Mouse (Mus musculus) spleen, postnatal 14 days (tissue): Measurements from ENCODE around the gene Klhl22.
"Not testable (repeated sequence)": the region's sequence is repeated elsewhere in the genome, so short reads cannot be mapped to it uniquely, and the experiment has no call there.

Experiments used
- DNase-seq, 2 experiments: peaks; one replicate each; pipeline ENCODE4 v3.0.0; 2021 to 2022; ENCODE audit warnings: low spot score in 2 of 2

Klhl22 gene

DNA sequence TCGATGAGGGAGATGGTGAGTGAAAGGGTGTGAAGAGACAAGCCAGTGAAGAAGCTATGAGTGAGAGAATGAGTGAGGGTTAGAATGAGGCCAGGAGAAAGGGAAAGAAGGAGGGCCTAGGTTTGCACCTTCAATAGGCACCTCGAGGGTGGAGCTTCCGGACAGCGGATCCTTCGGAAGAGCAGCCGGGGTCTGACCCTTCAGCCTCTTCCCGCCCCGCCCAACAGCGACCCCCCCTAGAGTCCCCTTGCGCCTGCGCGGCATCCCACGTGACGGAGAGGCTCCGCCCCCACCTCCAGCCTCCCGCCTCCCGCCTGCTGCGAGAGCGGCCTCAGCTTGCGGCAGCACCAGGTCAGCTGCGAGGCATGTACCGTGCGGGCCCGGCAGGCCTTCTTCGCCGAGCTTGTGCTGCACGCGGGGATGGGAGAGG lies at the start of gene Klhl22:
Gene Klhl22 (plus strand): TSS at position 275 of the 430 bp plus-strand sequence.
- peak; percentile 78 to 85 for DNase-seq

DNA sequence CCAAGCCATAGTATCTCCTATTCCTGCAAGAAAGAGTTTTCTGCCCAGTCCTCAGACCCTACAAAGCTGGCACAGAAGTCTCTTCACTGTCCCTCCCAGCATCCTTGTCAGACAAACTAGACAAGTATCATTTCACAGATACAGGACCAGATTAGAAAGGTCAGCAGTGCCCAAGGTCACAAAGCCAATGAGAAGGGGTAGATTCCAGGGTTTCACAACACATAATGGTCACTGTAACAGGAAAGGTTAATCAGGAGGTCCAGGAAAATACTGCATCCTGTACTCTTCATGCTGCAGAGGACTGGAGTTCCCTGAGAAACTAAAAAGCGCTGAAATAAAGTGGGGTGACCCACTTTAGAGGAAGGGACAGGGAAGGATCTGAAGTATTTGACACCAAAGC lies 41.6 kb upstream of the Klhl22 start:
- no peak for DNase-seq

DNA sequence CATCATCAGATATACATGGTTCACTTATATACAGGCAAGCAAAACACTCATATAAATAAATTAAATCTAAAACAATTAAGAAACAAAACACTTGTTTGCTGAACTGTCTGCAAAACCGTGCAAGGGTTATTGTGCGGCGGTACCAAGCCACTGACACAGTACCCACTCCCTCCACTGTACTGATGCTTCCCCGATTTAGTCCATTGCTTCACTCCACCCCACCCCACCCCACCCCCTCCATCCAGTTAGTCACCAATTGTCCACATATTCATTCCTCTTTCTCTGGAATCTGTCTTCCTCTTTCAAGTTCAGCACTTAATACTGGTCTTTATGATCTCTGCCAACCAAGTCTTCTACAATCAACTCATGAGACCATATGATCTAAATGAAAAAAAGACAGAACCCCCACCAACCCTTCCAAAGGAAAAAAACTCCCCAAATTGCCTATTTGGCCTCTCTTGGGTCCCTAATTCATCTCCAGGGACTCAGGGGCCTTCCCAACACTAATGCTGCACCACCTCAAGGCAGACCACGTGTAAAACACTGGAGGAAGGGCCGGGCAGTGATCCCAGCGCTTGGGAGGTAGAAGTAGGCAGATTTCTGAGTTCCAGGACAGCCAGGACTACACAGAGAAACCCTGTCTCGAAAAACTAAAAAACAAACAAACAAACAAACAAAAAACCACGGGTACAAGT lies 38.2 kb upstream of the Klhl22 start:
- no peak for DNase-seq

DNA sequence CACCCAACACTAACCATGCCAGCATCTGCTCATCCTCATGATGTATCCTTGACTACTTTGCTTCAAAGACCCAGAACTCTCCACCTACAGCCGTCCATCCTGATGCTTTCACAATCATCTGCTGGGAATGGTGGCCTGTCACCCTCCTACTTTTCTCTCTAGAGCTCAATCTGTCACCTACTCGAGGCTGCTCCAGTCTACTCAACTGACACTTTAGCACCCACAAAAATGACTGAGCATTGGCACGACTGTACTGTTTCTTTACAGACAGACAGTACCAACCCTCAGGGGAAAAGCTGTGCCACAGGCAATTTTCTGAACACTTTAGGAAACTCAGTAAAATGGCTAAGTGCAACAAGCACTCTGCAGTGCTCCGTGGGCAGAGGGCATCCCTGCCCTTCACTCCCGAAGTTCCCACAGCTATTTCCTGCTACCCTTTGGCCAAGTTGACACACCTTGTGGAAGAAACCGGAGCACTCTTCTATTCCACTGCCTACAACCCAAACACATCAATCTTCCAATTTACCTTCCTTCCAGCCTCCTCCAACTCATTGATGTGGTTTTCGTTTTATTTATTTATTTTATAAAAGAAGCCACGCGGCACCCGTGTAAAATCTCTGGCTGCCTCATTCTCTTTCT lies 37.5 kb upstream of the Klhl22 start:
- no peak for DNase-seq

DNA sequence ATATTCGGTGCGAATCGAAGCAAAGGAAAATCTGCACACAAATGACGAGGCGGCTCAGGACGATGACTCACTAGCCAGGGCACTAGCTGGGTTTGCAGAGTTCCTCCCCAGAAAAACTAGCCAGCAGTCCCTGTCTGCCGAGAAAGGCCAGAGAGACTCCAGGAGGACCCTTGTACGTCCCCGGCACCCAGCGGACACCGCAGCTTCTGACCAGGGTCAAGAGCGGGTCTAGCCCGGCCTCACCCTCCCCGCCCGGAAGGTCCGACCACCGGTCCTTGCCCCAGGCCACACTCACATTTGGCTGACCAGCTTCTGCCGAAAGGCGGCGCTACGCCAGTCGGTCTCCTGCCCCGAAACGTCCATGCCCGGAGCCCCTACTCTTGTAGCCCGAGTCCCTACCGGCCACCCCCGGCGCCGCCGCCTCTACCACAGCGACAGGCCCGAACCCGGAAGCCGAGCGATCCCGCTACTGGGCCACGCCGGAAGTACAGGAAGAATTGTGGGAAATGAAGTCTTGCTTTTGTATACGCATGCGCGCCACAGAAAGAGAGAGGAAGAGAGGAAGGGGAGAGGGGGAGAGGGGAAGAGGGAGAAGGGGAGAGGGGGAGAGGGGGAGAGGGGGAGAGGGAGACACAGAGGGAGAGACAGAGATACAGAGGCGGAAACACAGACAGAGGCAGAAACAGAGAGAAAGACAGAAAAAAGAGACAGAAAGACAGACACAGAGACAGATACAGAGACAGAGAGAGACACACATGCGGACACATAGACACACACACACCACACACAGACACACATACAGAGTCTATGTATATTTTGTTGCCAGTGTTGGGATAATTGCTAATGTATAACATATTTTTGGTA lies 36.7 kb upstream of the Klhl22 start:
- peak; percentile 72 to 83 for DNase-seq

DNA sequence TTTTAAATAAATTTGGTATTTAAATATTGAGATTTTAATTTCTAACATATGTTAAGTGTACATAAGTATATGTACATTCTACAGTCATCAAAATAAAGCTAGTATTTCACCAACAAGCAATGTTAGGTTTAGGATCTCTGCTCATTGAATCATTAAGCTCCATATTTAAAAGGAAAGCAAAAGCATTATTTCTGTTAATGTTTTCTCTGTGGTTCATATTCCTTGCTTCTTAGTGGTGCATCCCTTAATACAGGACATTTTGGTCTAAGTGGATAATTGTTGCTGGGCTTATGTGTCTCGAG lies 36.1 kb upstream of the Klhl22 start:
- no peak for DNase-seq

DNA sequence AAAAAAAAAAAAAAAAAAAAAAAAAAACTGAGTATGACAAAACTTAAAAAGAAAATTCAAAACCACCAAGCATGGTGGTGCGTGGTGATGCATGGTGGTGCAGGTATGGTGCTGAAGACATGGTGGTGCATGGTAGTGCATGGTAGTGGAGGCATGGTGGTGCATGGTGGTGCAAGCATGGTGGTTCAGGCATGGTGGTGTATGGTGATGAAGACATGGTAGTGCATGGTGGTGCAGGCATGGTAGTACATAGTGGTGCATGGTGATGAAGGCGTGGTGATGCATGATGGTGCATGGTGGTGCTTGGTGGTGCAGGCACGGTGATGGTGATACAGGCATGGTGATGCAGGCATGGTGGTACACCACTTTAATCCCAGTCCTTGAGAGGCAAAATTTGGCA lies 35.0 kb upstream of the Klhl22 start:
- no peak for DNase-seq

DNA sequence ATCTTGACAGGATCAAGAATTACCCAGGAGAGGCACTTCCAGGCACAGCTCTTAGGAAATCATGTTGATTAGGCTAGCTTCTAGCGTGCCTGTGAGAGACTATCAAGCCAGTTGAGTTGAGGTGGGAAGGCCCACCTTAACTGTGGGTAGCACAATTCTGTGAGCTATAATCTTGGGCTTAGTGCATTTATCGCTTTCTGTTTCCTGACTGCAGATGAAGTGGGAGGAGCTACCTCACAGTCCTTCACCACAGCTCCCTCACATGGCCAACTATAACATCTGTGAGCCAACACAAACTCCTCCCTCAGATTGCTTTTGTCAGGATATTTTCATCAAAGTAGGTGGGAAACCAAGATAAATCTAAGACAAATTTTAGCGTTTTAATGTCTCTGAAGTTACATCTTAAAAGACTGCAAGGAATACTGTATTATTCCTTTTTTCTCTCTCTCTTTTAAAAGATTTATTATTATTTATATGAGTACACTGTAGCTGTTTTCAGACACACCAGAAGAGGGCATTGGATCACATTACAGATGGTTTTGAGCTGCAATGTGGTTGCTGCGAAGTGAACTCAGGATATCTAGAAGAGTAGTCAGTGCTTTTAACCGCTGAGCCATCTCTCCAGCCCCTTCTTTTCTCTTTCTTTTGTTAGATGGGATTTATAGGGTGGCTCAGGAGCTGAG lies 32.1 kb upstream of the Klhl22 start:
- peak in 1 of 2 experiments; percentile 30 for DNase-seq

DNA sequence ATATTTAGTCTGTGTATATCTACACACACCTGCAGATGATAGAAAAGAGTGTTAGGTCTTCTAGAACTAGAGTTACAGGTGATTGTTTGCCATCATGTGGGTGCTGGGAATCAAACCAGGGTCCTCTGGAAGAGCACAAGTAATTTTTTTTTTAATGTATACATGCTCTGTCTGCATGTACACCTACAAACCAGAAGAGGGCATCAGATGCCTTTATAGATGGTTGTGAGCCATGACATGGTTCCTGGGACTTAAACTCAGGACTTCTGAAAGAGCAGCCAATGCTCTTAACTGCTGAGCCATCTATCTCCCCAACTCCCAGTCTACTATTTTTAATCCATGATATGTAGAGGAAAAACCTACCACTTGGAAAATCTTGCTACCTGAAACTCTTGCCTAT lies 29.4 kb upstream of the Klhl22 start:
- no peak for DNase-seq

DNA sequence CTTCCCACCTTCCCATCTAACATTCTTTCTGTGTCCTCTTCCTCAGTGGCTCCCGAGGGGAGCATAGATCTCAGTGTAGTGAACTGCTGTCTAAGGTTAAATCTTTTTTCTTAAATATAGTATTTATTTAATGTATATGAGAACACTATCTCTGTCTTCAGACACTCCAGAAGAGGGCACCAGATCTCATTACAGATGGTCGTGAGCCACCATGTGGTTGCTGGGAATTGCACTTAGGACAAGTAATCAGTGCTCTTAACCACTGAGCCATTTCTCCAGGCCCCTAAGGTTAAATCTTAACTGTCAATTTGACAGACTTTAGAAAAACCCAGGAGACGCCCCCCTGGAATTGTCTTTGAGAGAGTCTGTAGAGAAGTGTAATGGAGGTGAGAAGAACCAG lies 27.4 kb upstream of the Klhl22 start:
- DNase-seq, result no peak

DNA sequence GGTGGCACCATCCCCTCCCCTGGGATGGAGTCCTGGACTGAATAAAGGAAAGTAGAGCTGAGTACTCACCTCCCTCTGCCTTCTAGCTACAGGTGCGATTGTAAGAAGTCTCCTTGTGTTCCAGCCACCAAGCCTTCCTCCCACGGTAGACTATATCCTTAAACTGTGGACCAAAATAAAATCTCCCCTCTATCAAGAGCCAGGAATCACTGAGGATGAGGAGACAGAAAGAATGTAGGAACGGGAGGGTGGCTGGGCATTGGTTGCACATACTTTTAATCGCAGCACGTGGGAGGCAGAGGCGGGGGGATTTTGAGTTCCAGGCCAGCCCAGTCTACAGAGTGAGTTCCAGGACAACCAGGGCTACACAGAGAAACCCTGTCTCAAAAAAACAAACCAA lies 27.0 kb upstream of the Klhl22 start:
- DNase-seq, result no peak

DNA sequence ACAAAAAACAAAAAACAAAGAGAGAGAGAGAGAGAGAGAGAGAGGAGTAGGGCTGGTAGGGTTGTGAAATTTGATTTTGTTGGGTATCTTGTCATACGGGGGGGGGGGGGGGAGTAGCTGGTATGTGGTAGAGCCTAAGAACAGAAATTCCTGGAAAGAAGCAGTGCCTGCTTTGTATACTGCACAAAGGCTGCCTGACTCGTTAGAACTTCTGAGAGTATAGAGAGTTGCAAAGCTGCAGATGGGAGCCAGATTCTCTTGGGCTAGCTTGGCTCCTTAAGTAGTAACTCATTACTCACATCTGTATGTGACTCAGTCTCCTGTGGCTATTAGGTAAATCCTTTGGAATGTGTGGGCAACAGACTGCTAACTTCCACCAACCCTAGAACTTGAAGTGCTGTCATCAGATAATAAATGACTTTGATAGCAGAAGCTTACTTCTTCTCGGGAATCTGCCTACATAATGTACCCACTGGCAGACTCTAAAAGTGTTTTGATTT lies 26.5 kb upstream of the Klhl22 start, which contains the start of gene Med15:
Gene Med15 (minus strand): TSS at position 51 of the 500 bp plus-strand sequence.
- DNase-seq, result no peak

DNA sequence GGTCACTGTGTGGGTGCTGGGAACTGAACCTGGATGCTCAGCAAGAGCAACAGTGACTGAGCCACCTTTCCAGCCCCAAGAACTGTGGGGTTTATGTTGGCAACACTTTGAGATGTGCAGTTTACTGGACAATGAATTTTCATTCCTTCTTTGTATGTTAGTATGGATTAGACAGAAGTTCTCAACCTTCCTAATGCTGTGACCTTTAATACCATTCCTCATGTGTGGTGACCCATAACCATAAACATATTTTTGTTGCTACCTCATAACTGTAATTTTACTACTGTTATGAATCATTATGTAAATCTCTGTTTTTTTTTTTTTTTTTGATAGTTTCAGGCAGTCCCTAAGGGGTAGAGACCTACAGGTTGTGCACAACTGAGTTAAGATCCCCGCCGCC lies 25.8 kb upstream of the Klhl22 start:
- no peak for DNase-seq

DNA sequence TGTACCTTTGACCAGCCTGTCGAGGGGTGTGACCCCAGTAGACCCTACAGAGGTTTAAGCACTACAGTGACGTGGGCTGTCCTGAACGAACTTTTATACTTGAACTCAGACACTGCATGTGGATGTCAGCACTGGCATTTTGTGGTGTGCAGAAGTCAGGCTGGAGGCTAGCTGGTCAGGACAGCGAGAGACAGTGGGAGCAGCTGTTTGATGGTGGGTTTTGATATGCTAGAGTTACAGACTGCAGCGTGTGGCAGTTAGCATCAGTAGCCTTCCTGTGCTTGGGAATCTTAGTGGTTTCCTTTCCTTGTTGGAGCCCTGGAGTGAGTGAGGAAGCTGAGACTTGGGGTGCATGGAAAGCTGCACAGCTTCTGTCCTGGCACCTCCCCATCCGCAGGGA lies 24.5 kb upstream of the Klhl22 start:
- not testable (repeated sequence) for DNase-seq

DNA sequence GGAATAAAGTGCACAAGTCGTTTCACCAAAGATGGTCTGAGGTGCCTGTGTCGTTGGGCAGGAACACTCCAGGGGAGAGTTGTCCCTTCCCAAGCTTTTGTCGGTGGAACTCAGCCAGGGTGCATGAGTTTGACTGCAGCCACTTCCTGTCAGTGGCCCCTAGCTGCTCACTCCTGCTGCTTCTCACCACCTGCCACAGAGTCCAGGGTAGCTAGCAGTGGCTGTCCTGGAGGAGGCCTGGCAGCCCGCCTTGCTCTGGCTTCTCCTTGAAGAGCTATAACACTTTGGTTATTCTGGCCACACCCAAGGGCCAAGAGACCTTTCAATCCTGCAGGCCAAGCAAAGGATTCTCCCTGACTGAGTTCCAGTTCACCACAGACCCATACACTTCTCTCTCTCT lies 23.3 kb upstream of the Klhl22 start:
- no peak for DNase-seq

DNA sequence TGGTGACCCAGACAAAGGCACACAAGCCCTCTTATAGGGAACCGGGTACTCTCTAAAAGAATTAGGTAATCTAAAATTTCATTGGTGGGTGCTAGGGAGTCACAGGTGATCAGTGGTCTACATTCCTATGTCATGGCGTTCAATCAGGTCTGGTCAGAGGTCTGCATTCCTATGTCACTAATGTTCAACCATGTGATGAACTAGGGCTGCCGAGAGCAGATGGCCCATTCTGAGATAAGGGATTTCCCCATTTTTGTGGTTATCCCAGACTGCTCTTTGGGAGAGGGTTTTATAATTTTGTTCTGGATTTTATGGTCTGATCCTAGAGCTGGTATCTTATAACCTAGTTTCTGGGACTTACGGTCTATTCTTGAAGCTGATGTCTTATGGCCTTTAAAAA lies 19.3 kb upstream of the Klhl22 start:
- DNase-seq, result no peak

DNA sequence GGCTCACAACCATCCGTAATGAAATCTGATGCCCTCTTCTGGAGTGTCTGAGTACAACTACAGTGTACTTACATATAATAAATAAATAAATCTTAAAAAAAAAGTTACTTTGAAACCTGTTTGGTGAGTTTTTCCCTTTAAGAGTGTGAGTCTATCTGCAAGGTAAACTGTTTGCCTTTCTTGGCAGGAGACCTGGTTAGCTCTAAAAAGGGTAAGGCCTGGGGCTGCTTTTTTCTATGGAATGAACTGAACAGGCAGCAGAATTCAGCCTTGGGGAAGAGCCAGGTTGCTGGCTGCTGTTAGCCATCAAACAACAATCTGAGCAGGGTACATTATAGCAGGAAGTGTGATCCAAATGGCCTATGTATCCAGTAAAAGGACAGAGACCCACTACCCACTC lies 16.6 kb upstream of the Klhl22 start:
- DNase-seq, result no peak

DNA sequence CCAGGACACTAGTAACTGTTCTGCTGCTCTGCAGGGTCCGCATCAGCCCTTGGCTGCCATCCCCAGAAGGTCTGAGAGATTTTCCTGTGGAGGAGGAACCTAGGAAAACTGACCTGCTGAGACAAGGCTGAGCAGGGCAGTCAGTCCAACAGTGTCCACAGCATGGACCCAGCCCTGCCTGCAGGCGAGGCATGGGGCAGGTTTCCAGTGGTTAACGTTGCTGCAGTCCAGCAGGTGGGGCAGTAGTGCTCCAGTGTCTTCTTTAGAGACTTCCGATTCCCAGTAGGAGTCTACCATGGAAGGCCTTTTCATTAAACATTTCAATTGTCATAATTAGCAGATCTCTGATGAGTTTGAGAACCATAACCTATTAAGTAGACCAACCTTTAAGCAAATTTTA lies 16.1 kb upstream of the Klhl22 start:
- DNase-seq, result no peak

DNA sequence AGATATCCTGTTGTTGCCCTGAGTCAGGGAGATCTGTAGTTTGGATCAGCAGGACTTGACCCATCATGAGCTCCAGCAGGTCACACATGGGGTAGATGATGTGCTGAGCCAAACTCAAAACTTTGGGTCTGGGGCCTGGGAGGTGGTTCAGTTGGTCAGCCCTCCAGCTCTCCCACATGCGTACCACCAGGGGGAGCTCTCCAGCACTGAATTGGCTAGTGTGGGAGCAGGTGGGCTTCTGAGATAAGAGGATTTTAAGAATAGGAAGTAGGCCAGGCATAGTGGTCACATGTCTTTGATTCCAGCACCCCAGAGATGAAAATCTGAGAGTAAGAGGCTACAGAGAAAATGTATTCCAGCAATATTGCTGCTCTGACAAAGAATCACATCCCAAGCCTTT lies 14.9 kb upstream of the Klhl22 start:
- DNase-seq, result no peak

DNA sequence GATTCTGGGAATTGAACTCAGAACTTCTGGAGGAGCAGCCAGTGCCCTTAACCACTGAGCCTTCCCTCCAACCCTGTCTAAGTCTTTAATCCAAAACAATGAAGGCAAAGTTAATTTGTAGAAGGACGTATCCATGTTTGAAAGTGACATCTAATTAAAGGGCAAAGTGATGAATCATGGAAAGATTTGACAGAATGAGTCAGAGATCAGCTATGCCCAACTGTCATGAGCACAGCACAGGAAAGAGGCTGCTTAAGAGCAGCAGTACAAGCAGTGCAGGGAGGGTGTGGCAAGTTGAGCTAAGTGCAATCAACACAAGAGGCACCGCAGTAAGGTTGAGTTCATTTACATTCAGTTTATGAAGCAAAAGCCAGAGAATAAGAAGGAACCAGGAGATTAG lies 14.4 kb upstream of the Klhl22 start:
- DNase-seq, result no peak

DNA sequence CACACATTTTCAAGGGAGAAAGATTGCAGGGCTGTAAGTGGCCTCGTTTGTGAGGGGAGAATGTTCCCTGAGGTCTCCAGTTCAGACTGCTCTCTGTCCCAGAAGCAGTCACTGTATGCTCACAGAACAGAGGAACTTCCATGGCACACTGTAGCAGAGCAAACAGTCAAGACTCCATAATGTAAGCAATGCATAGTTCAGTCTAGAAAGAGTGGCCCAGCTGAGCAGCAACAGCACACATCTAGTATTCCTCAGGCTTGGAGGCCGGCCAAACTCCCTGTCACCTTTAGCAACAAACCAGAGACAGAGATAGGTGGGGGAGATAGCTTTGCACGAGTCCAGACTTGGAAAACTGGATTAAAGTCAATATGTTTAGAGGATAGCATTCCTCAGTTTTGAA lies 6.4 kb upstream of the Klhl22 start:
- no peak for DNase-seq

DNA sequence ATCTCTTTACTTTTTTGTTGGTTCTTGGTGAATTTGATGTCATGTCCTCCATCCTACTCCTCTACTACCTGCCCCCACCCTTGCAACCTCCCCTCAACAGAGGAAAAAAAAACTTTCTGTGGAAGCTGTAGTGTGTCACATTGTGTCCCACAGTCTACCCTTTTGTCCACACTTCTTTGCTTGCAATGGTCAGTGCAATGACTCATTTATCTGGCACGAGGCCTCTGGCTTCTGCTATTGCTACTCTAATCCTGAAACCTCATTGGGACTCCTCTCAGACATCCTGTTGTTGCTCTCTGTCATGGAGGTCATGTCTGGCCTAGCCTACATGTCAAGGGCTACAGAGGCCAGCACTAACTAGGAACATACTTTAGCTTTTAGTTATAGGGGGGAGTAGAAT lies 5.7 kb upstream of the Klhl22 start:
- DNase-seq, result no peak
